Mouse (Mus musculus): ENCODE measurements around the gene Kif7. TPM values are rescaled to one million over a fixed set of nuclear protein-coding genes. Genes with fewer than 3 reads are reported as not detected.

The Kif7 gene
- polyA plus RNA-seq (2015; fragmentation: Illumina TruSeq; extraction: RNeasy Lipid Tissue Mini Kit (QIAGEN cat#74804); ENCODE audit: insufficient read depth, low read depth, low replicate concordance) = 0.52 TPM

DNA sequence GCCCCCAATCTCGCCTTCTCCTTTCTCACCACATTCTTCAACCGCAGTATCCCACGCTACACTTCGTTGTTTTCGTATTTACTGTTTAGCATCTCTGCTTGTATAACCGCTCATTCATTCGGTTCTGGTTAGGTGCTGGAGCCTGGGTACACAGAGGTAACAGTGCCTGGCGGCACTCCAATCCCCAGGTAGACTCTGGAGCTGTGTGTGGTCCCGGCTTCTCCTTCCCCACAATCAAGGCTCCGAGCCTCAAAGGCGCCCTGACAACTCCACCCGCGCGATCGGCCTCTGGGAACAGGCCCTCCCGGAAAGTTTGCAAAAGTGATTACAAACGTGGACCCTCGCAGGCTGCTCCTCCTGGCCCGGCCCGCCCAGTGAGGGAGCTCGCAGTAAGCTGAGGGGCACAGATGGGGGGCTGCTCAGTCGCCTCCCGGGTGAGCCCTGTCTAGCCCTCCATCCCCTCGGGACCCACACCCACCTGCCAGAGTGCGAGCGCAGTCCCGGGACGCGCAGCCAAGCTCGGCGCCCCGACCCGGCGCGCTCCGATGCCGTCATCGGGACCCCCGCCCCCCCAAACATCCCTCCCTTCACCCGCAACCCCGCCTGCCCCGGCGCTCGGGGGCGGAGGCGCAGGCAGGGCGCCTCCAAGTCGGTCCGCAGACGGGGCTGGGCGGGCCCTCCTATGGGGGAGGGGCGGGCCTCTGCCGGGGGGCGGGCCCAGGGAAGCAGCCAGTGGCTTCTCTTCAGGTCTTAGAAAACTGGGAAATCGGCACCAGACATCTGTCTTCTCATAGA is at the start of gene Kif7:
Gene Kif7, minus strand, starts transcription at position 534 of the 795 bp plus-strand sequence.

DNA sequence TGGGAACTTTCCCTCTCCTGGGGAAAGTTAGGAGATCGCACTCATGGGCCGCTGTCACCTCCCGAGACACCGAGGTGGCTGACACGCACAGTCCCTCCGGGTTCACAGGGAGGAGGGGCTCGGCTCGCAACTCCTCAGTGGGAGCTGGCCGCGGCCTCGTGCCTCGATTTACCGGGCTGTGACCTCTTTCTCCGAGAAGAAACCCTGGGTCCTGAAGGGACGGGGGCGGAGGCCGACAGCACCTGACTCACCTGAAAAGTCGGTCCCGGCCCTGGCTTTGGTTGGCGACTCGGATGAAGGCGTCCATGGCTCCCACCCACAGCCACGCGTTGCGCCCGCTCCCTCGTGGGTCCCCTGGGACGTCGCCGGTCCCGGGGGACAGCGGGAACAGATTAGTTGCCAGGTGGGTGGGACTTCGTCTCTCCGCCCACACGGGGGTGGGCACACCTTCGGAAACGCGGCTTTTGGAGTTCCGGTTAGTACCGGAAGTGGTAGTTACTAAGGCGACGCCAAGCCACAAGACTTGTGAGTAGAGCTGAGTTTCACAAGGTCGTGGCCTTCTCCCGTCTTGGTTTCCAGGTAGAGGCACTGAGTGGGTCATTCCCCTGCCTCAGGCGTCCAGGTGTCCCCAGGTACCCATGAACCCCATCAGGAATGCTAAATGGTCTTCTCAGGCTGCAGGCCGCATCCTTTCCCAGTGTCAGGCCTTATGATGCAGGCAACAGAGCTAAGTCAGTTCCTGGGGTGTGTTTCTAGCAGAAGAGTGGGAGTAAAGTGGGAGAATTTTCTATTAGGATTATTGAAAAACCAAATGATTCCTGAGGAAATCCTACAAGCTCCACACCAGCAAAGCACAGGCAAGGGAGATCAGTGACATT is 27.4 kb upstream of the Kif7 start, which contains the start of the genes Pex11a and Wdr93:
Gene Pex11a, minus strand, starts transcription at position 473 of the 878 bp plus-strand sequence.
Gene Wdr93, plus strand, starts transcription at position 505 of the 878 bp plus-strand sequence.

DNA sequence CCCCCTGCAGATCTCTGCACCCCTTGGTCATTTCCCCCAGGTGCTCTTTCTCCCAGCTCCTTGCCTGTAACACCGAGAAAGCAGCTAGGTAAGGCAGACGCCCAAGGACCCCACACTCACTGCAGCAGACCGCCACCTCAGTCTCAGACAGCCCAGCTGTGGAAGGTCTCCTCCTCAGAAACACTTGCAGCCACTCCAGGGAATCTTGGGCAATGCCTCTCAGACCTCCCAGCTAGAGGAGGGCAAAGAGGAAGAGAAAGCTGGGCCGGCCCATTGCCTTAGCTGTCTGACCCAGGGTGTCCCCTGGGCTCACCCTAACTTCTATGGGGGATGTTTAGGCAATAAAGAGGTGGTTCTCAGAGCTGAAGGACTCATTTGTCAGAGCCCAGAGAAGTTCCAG is 17.1 kb upstream of the Kif7 start, which contains the start of gene Plin1:
Gene Plin1, minus strand, starts transcription at position 282 of the 400 bp plus-strand sequence.

DNA sequence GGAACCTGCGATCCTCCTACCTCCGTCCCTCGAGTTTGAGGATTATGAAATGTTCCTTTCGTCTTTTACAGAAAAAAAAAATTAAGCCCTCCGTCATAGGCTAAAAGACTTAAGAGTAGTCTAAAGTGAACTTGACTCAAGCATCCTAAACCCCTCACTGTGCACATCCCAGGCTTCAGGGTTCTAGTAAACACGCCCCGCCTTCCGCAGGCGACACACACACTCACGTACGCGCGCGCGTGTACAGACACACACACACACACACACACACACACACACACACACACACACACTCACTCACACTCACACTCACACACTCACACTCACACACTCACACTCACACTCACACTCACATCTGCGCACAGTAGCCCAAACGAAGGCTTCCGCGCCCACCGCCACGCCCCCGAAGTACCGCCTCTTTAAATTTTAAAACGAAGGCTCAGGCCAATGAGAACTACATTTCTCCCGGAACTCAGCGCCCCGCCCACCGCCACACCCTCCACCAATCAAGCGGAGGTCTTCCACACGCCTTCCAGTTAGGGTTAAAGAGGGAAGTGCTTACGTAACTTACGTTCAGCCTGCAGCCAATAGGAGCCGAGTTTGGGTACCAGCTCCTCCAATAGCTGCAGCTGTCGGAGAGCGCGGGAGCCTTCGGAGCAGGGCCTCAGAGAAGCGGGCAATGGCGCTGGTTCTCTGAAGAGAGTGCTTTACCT is 55.8 kb downstream of the Kif7 start, which contains the start of gene Ticrr:
Gene Ticrr, plus strand, starts transcription at position 619 of the 713 bp plus-strand sequence.

Other genes with a start within 250 kb of the Kif7 start
- 15.7 TPM for gene Polg, start 249.4 kb downstream of the Kif7 start, polyA plus RNA-seq (2015; fragmentation: Illumina TruSeq; extraction: RNeasy Lipid Tissue Mini Kit (QIAGEN cat#74804); ENCODE audit: insufficient read depth, low read depth, low replicate concordance)
- not detected for gene Rhcg, start 98.1 kb downstream of the Kif7 start, polyA plus RNA-seq (2015; fragmentation: Illumina TruSeq; extraction: RNeasy Lipid Tissue Mini Kit (QIAGEN cat#74804); ENCODE audit: insufficient read depth, low read depth, low replicate concordance)
- not detected for gene Ticrr, start 55.5 kb downstream of the Kif7 start, polyA plus RNA-seq (2015; fragmentation: Illumina TruSeq; extraction: RNeasy Lipid Tissue Mini Kit (QIAGEN cat#74804); ENCODE audit: insufficient read depth, low read depth, low replicate concordance)
- 6.5 TPM for gene Plin1, start 17.2 kb upstream of the Kif7 start, polyA plus RNA-seq (2015; fragmentation: Illumina TruSeq; extraction: RNeasy Lipid Tissue Mini Kit (QIAGEN cat#74804); ENCODE audit: insufficient read depth, low read depth, low replicate concordance)
- 8.5 TPM for gene Pex11a, start 27.4 kb upstream of the Kif7 start, polyA plus RNA-seq (2015; fragmentation: Illumina TruSeq; extraction: RNeasy Lipid Tissue Mini Kit (QIAGEN cat#74804); ENCODE audit: insufficient read depth, low read depth, low replicate concordance)
- not detected for gene Wdr93, start 27.4 kb upstream of the Kif7 start, polyA plus RNA-seq (2015; fragmentation: Illumina TruSeq; extraction: RNeasy Lipid Tissue Mini Kit (QIAGEN cat#74804); ENCODE audit: insufficient read depth, low read depth, low replicate concordance)
- gene Mesp1, start 78.1 kb upstream of the Kif7 start, polyA plus RNA-seq (2015; fragmentation: Illumina TruSeq; extraction: RNeasy Lipid Tissue Mini Kit (QIAGEN cat#74804); ENCODE audit: insufficient read depth, low read depth, low replicate concordance) = not detected
- gene Mesp2, start 95.0 kb upstream of the Kif7 start, polyA plus RNA-seq (2015; fragmentation: Illumina TruSeq; extraction: RNeasy Lipid Tissue Mini Kit (QIAGEN cat#74804); ENCODE audit: insufficient read depth, low read depth, low replicate concordance) = not detected
- gene Anpep, start 145.3 kb upstream of the Kif7 start, polyA plus RNA-seq (2015; fragmentation: Illumina TruSeq; extraction: RNeasy Lipid Tissue Mini Kit (QIAGEN cat#74804); ENCODE audit: insufficient read depth, low read depth, low replicate concordance) = 40.7 TPM
- gene Ap3s2, start 204.9 kb upstream of the Kif7 start, polyA plus RNA-seq (2015; fragmentation: Illumina TruSeq; extraction: RNeasy Lipid Tissue Mini Kit (QIAGEN cat#74804); ENCODE audit: insufficient read depth, low read depth, low replicate concordance) = 5.6 TPM
- 6.3 TPM for gene Arpin, start 219.6 kb upstream of the Kif7 start, polyA plus RNA-seq (2015; fragmentation: Illumina TruSeq; extraction: RNeasy Lipid Tissue Mini Kit (QIAGEN cat#74804); ENCODE audit: insufficient read depth, low read depth, low replicate concordance)

Measured in pancreas, adult 10 weeks (tissue).